Mouse (Mus musculus): ENCODE measurements around the gene Itpr3. TPM values are rescaled to one million over a fixed set of nuclear protein-coding genes. Genes with fewer than 3 reads are reported as not detected.

Gene Itpr3
- polyA plus RNA-seq, 1 experiment from 2014 or later: 0.73 TPM

GRCm38 (mm10) chr17:27074236-27074635 lies 17.1 kb downstream of the Itpr3 start:
- H3K27ac ChIP-seq (ENCODE audit: low read length): no peak overlapping the region
- no peak overlapping the region for H3K4me2 ChIP-seq (ENCODE audit: low read length)
- H3K36me3 ChIP-seq (ENCODE audit: control insufficient read depth, insufficient read depth): no peaks in the 10 kb centered on the region
- H3K4me1 ChIP-seq (replicated peaks; ENCODE audit: control insufficient read depth, insufficient read depth, low read length): no peaks in the 10 kb centered on the region
- H3K9ac ChIP-seq (replicated peaks; ENCODE audit: low read depth, low read length): no peak overlapping the region
- no peaks in the 10 kb centered on the region for H3K9me3 ChIP-seq (ENCODE audit: control insufficient read depth, low read length)
- no peak for ATAC-seq
- H3K4me3 ChIP-seq (replicated peaks; ENCODE audit: low read length): no peak overlapping the region
- no peaks in the 10 kb centered on the region for H3K27me3 ChIP-seq (replicated peaks; ENCODE audit: control insufficient read depth, insufficient read depth, low read length)
- 70% methylated on average over 6 of the region's 6 CpGs for WGBS

DNA sequence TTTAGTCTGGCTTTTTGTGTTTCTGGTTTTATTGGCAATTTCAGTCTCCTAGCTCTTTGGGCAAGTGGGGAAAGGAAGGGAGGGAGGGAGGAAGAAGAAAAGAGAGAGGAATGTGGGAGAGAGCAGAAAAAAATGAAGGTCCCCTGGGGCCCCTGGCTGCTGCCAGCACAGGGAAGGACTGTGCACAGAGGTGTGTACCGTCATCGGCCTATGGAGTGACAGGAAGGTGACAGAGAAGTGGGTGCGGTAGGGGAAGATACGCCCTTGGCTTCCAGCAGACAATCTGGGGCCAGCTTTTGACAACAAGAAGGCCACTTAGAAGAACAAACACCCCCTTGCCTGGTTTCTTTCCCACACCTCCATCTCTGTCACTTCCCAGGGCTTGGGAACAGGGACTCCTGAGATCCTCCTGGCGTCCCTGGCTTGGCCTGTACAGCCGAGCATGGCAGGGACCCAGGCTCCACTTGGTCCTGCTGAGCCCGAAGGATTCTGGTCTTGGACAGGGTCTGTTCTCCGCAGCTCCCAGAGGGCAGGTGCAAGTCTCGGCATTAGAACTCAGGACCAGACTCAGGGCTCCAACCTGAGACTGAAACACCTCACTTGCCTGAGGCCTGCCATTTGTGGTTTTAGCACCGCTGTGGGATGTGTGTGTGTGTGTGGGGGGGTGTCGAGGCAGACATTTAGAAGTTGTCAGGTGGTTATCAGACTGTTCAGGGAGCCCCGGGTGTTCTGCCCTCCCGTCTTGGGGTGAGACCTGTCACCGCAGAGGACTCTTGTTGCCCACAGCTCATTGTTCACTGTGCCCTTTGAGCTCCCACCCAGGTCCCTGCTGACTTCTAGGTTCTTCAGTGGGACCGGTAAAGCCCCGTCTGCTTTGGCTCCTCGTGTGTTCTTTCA lies 18.0 kb downstream of the Itpr3 start:
- no peak overlapping the region for H3K9ac ChIP-seq (replicated peaks; ENCODE audit: low read depth, low read length)
- no peaks in the 10 kb centered on the region for H3K4me1 ChIP-seq (replicated peaks; ENCODE audit: control insufficient read depth, insufficient read depth, low read length)
- 87% methylated on average over 17 of the region's 17 CpGs for WGBS
- no peaks in the 10 kb centered on the region for H3K27me3 ChIP-seq (replicated peaks; ENCODE audit: control insufficient read depth, insufficient read depth, low read length)
- H3K9me3 ChIP-seq (ENCODE audit: control insufficient read depth, low read length): no peaks in the 10 kb centered on the region
- no peak overlapping the region for H3K27ac ChIP-seq (ENCODE audit: low read length)
- H3K36me3 ChIP-seq (ENCODE audit: control insufficient read depth, insufficient read depth): no peaks in the 10 kb centered on the region
- no peak for ATAC-seq
- H3K4me3 ChIP-seq (replicated peaks; ENCODE audit: low read length): no peak overlapping the region
- no peak overlapping the region for H3K4me2 ChIP-seq (ENCODE audit: low read length)

GRCm38 (mm10) chr17:27077133-27077532 lies 20.0 kb downstream of the Itpr3 start:
- Histone ChIP-seq H3K9ac (replicated peaks; ENCODE audit: low read depth, low read length) (no peak overlapping the region), H3K9me3 (ENCODE audit: control insufficient read depth, low read length) (no peaks in the 10 kb centered on the region), H3K27me3 (replicated peaks; ENCODE audit: control insufficient read depth, insufficient read depth, low read length) (no peaks in the 10 kb centered on the region), H3K4me2 (ENCODE audit: low read length) (no peak overlapping the region), H3K36me3 (ENCODE audit: control insufficient read depth, insufficient read depth) (no peaks in the 10 kb centered on the region), H3K27ac (ENCODE audit: low read length) (no peak overlapping the region), H3K4me3 (replicated peaks; ENCODE audit: low read length) (no peak overlapping the region), H3K4me1 (replicated peaks; ENCODE audit: control insufficient read depth, insufficient read depth, low read length) (no peaks in the 10 kb centered on the region)
- no peak for ATAC-seq
- 95% methylated on average over 7 of the region's 7 CpGs for WGBS

DNA sequence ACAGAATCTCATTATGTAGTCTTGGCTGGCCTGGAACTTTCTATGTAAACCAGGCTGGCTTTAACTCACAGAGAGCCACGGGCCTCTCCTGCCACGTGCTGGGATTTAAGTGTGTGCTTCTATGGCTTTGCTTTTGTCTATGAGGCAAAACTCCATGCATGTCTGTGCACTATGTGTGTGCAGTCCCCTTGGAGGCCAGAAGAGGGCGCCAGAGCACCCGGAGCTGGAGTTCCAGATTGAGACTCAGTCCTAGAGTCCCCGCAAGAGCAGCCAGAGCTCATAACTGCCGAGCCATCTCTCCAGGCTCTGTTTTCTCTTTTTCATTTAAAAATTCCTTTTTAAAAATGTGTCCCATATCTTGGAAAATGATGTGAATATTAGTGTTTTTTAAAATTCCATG lies 20.8 kb downstream of the Itpr3 start:
- ATAC-seq: no peak
- WGBS: 83% methylated on average over 6 of the region's 6 CpGs
- H3K4me3 ChIP-seq (replicated peaks; ENCODE audit: low read length): no peak overlapping the region

GRCm38 (mm10) chr17:27078499-27078898 lies 21.4 kb downstream of the Itpr3 start:
- Histone ChIP-seq H3K4me1 (replicated peaks; ENCODE audit: control insufficient read depth, insufficient read depth, low read length) (no peaks in the 10 kb centered on the region), H3K9me3 (ENCODE audit: control insufficient read depth, low read length) (no peaks in the 10 kb centered on the region), H3K4me2 (ENCODE audit: low read length) (no peak overlapping the region), H3K27me3 (replicated peaks; ENCODE audit: control insufficient read depth, insufficient read depth, low read length) (no peaks in the 10 kb centered on the region), H3K27ac (ENCODE audit: low read length) (no peak overlapping the region), H3K4me3 (replicated peaks; ENCODE audit: low read length) (no peak overlapping the region), H3K36me3 (ENCODE audit: control insufficient read depth, insufficient read depth) (no peaks in the 10 kb centered on the region), H3K9ac (replicated peaks; ENCODE audit: low read depth, low read length) (no peak overlapping the region)
- no peak for ATAC-seq
- WGBS: 81% methylated on average over 6 of the region's 6 CpGs

More for the DNA sequence above, 20.8 kb downstream of the Itpr3 start:
- Histone ChIP-seq H3K4me1 (replicated peaks; ENCODE audit: control insufficient read depth, insufficient read depth, low read length) (no peaks in the 10 kb centered on the region), H3K27ac (ENCODE audit: low read length) (no peak overlapping the region), H3K9me3 (ENCODE audit: control insufficient read depth, low read length) (no peaks in the 10 kb centered on the region), H3K27me3 (replicated peaks; ENCODE audit: control insufficient read depth, insufficient read depth, low read length) (no peaks in the 10 kb centered on the region), H3K4me2 (ENCODE audit: low read length) (no peak overlapping the region), H3K9ac (replicated peaks; ENCODE audit: low read depth, low read length) (no peak overlapping the region), H3K36me3 (ENCODE audit: control insufficient read depth, insufficient read depth) (no peaks in the 10 kb centered on the region)

DNA sequence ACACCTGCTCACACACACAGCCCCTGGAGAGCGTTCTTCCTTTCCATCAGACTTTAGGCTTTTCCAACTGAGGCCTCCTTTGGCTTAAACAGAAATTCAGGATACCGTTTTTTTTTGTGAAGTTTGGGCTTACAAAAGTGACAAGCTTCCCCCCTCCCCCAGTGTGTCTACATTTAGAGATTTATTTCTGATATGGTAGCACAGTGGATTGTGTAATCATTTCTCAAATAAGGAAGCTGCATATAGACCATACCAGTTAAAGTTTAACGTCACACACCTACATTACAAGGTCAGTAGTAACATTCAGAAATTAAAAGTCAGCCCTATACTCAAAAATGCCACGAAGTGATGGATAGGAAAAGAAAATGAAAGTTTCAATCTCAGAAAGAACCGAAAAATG lies 24.8 kb downstream of the Itpr3 start:
- H3K4me2 ChIP-seq (ENCODE audit: low read length): no peak overlapping the region
- no peaks in the 10 kb centered on the region for H3K4me1 ChIP-seq (replicated peaks; ENCODE audit: control insufficient read depth, insufficient read depth, low read length)
- H3K9me3 ChIP-seq (ENCODE audit: control insufficient read depth, low read length): peaks cover 2% of the 10 kb centered on the region; the same call in 1 of the 2 replicates
- no peaks in the 10 kb centered on the region for H3K36me3 ChIP-seq (ENCODE audit: control insufficient read depth, insufficient read depth)
- no peak overlapping the region for H3K9ac ChIP-seq (replicated peaks; ENCODE audit: low read depth, low read length)
- H3K4me3 ChIP-seq (replicated peaks; ENCODE audit: low read length): no peak overlapping the region
- H3K27me3 ChIP-seq (replicated peaks; ENCODE audit: control insufficient read depth, insufficient read depth, low read length): no peaks in the 10 kb centered on the region
- no peak for ATAC-seq
- no peak overlapping the region for H3K27ac ChIP-seq (ENCODE audit: low read length)
- 85% methylated on average over 5 of the region's 5 CpGs for WGBS

- Histone ChIP-seq H3K27ac (ENCODE audit: low read length) (no peak overlapping the region), H3K27me3 (replicated peaks; ENCODE audit: control insufficient read depth, insufficient read depth, low read length) (no peaks in the 10 kb centered on the region), H3K9me3 (ENCODE audit: control insufficient read depth, low read length) (peaks cover 2% of the 10 kb centered on the region; the same call in 1 of the 2 replicates), H3K9ac (replicated peaks; ENCODE audit: low read depth, low read length) (no peak overlapping the region), H3K4me1 (replicated peaks; ENCODE audit: control insufficient read depth, insufficient read depth, low read length) (no peaks in the 10 kb centered on the region), H3K4me3 (replicated peaks; ENCODE audit: low read length) (no peak overlapping the region), H3K36me3 (ENCODE audit: control insufficient read depth, insufficient read depth) (no peaks in the 10 kb centered on the region), H3K4me2 (ENCODE audit: low read length) (no peak overlapping the region)
- no peak for ATAC-seq
- WGBS: 88% methylated on average over 7 of the region's 8 CpGs
These were observed 25.7 kb downstream of the Itpr3 start for GRCm38 (mm10) chr17:27082796-27083195.

DNA sequence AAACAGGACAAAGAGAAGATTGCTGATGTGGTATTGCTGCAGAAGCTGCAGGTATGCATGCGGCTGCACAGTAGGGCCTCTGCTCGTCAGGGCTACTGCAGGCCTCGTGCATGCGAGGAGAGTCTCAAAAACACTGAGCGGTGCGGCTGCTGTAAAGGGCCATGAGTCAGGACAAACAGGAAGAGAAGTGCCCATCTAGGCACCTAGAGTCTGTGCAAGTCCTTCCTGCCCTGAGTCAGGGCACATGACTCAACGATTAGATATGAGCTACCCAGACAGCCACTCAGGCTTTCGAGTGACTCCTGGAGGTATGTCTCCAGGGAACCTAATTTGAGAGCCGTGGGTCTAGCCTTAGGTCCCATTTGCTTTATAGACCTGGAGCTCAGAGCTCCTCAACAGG lies 26.5 kb downstream of the Itpr3 start:
- H3K36me3 ChIP-seq (ENCODE audit: control insufficient read depth, insufficient read depth): no peaks in the 10 kb centered on the region
- no peak for ATAC-seq
- no peaks in the 10 kb centered on the region for H3K4me1 ChIP-seq (replicated peaks; ENCODE audit: control insufficient read depth, insufficient read depth, low read length)
- H3K9me3 ChIP-seq (ENCODE audit: control insufficient read depth, low read length): peaks cover 2% of the 10 kb centered on the region; the same call in 1 of the 2 replicates
- H3K27ac ChIP-seq (ENCODE audit: low read length): no peak overlapping the region
- H3K4me2 ChIP-seq (ENCODE audit: low read length): no peak overlapping the region
- H3K4me3 ChIP-seq (replicated peaks; ENCODE audit: low read length): no peak overlapping the region
- no peaks in the 10 kb centered on the region for H3K27me3 ChIP-seq (replicated peaks; ENCODE audit: control insufficient read depth, insufficient read depth, low read length)
- 81% methylated on average over 9 of the region's 9 CpGs for WGBS
- no peak overlapping the region for H3K9ac ChIP-seq (replicated peaks; ENCODE audit: low read depth, low read length)

GRCm38 (mm10) chr17:27085676-27086075 lies 28.6 kb downstream of the Itpr3 start:
- Histone ChIP-seq H3K4me1 (replicated peaks; ENCODE audit: control insufficient read depth, insufficient read depth, low read length) (no peaks in the 10 kb centered on the region), H3K4me3 (replicated peaks; ENCODE audit: low read length) (no peak overlapping the region), H3K9me3 (ENCODE audit: control insufficient read depth, low read length) (peaks cover 2% of the 10 kb centered on the region; the same call in 1 of the 2 replicates), H3K36me3 (ENCODE audit: control insufficient read depth, insufficient read depth) (no peaks in the 10 kb centered on the region), H3K27me3 (replicated peaks; ENCODE audit: control insufficient read depth, insufficient read depth, low read length) (no peaks in the 10 kb centered on the region), H3K9ac (replicated peaks; ENCODE audit: low read depth, low read length) (no peak overlapping the region), H3K27ac (ENCODE audit: low read length) (no peak overlapping the region), H3K4me2 (ENCODE audit: low read length) (no peak overlapping the region)
- ATAC-seq: no peak
- 34% methylated on average over 2 of the region's 2 CpGs for WGBS

Measured in forebrain, embryonic 16.5 days (tissue).